Mouse (Mus musculus): ENCODE measurements at regions not wholly inside any gene's neighbourhood (a gene's known extent, or its start where the extent isn't known, plus 50 kb on each side); places are given as distances from the start of the nearest gene placed in this dataset.

- H3K27ac ChIP-seq (ENCODE audit: insufficient read depth, low read length): no peak overlapping the region
- no peaks in the 10 kb centered on the region for H3K4me1 ChIP-seq (ENCODE audit: control insufficient read depth, insufficient read depth, low read length)
- TF ChIP-seq CTCF (IDR thresholded peaks at IDR 0.05; ENCODE audit: borderline replicate concordance, insufficient read depth, low read length) (no peak), POLR2A (IDR thresholded peaks at IDR 0.05; ENCODE audit: low read depth, low read length) (no peak)
- H3K4me3 ChIP-seq (ENCODE audit: insufficient read depth, low read length): no peak overlapping the region
These were observed 91.9 kb upstream of the Fam92a start for GRCm38 (mm10) chr4:12263746-12264145.

GRCm38 (mm10) chr4:12263197-12263596, 91.4 kb upstream of the Fam92a start:
- TF ChIP-seq POLR2A (IDR thresholded peaks at IDR 0.05; ENCODE audit: low read depth, low read length) (no peak), CTCF (IDR thresholded peaks at IDR 0.05; ENCODE audit: borderline replicate concordance, insufficient read depth, low read length) (no peak)
- H3K4me1 ChIP-seq (ENCODE audit: control insufficient read depth, insufficient read depth, low read length): no peaks in the 10 kb centered on the region
- no peak overlapping the region for H3K4me3 ChIP-seq (ENCODE audit: insufficient read depth, low read length)
- no peak overlapping the region for H3K27ac ChIP-seq (ENCODE audit: insufficient read depth, low read length)

- no peak for TF ChIP-seq CTCF (IDR thresholded peaks at IDR 0.05; ENCODE audit: borderline replicate concordance, insufficient read depth, low read length)
- TF ChIP-seq POLR2A (IDR thresholded peaks at IDR 0.05; ENCODE audit: low read depth, low read length): no peak
- no peak overlapping the region for H3K4me3 ChIP-seq (ENCODE audit: insufficient read depth, low read length)
- no peaks in the 10 kb centered on the region for H3K4me1 ChIP-seq (ENCODE audit: control insufficient read depth, insufficient read depth, low read length)
- no peak overlapping the region for H3K27ac ChIP-seq (ENCODE audit: insufficient read depth, low read length)
These were observed 76.2 kb upstream of the Fam92a start for GRCm38 (mm10) chr4:12247994-12248393.

DNA sequence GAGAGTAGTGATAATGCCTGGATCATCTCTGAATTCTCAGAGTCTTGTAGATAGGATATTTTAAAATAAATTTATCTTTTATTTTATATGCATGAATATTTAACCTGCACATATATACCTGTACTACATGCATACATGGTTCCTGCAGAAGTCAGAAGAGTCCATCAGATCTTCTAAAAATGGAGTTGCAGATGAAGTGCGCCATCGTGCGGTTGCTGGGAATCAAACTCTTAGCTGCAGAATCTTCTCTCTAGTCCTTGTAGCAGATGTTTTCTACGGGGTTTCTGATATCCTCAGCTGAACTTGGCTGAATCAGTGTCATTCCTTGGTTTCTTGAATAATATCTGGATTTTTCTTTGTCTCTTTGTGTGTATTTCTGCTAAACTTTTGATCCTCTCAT, 74.8 kb upstream of the Fam92a start:
- Histone ChIP-seq H3K27ac (ENCODE audit: insufficient read depth, low read length) (no peak overlapping the region), H3K4me1 (ENCODE audit: control insufficient read depth, insufficient read depth, low read length) (no peaks in the 10 kb centered on the region), H3K4me3 (ENCODE audit: insufficient read depth, low read length) (no peak overlapping the region)
- TF ChIP-seq POLR2A (IDR thresholded peaks at IDR 0.05; ENCODE audit: low read depth, low read length): no peak
- TF ChIP-seq CTCF (IDR thresholded peaks at IDR 0.05; ENCODE audit: borderline replicate concordance, insufficient read depth, low read length): no peak

DNA sequence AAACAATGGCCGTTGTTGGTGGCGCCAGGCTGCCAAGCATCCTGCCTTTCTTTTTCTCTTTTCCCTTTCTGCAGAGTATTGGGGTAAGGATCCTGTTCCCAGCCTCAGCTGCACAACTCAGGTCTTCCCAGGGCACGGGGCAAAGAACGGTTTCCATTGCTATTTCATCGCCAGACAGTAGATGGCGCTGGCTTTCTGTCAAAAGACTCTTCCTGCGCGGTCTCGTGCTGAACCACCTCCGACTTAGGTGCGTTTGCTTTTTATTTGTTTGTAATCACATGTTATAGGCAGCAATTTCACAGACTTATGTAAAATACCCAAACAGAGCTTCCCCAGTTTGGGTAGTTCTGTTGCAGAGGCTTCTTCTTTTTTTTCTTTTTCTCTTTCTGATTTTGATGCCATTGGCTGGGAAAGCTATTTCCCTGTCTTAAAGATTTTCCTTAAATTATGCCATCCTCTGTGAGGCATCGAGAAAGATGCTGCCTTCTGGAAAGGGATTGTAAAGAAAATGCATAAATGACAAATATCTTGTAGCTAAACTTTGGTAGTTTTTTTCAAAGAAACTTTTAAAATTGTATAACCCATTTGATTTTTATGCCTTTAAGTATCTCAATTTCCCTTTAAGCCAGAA, 69.2 kb upstream of the Fam92a start:
- Histone ChIP-seq H3K27ac (ENCODE audit: insufficient read depth, low read length) (no peak overlapping the region), H3K4me3 (ENCODE audit: insufficient read depth, low read length) (no peak overlapping the region), H3K4me1 (ENCODE audit: control insufficient read depth, insufficient read depth, low read length) (no peaks in the 10 kb centered on the region)
- TF ChIP-seq POLR2A (IDR thresholded peaks at IDR 0.05; ENCODE audit: low read depth, low read length) (no peak), CTCF (IDR thresholded peaks at IDR 0.05; ENCODE audit: borderline replicate concordance, insufficient read depth, low read length) (peak; percentile 76)

- Histone ChIP-seq H3K4me1 (ENCODE audit: control insufficient read depth, insufficient read depth, low read length) (no peaks in the 10 kb centered on the region), H3K27ac (ENCODE audit: insufficient read depth, low read length) (no peak overlapping the region), H3K4me3 (ENCODE audit: insufficient read depth, low read length) (no peak overlapping the region)
- TF ChIP-seq POLR2A (IDR thresholded peaks at IDR 0.05; ENCODE audit: low read depth, low read length) (no peak), CTCF (IDR thresholded peaks at IDR 0.05; ENCODE audit: borderline replicate concordance, insufficient read depth, low read length) (no peak)
These were observed 58.9 kb upstream of the Fam92a start for GRCm38 (mm10) chr4:12230731-12231130.

Measured in embryonic fibroblast, embryonic 13.5 days (primary cell).